Mouse (Mus musculus): ENCODE data around the gene Rwdd3. TPM values are rescaled to one million over a fixed set of nuclear protein-coding genes. Genes with fewer than 3 reads are reported as not detected.

Rwdd3 gene
- total RNA-seq, 2 experiments from 2014 or later, result 6.6 to 7.4 TPM

- peak; percentile 49 for ATAC-seq (replicated peaks; ENCODE audit: poor library complexity, severe bottlenecking)
Measured at GRCm38 (mm10) chr3:121161661-121162060, 9.8 kb downstream of the Rwdd3 start.

- peak; percentile 25 for ATAC-seq (replicated peaks; ENCODE audit: poor library complexity, severe bottlenecking)
Measured at GRCm38 (mm10) chr3:121160424-121160823, 11.1 kb downstream of the Rwdd3 start.

- peak; percentile 68 for ATAC-seq (replicated peaks; ENCODE audit: poor library complexity, severe bottlenecking)
Measured at GRCm38 (mm10) chr3:121159566-121159965, 11.9 kb downstream of the Rwdd3 start.

- ATAC-seq (replicated peaks; ENCODE audit: poor library complexity, severe bottlenecking), result no peak
Measured at GRCm38 (mm10) chr3:121158901-121159351, 12.6 kb downstream of the Rwdd3 start.

GRCm38 (mm10) chr3:121157546-121158330 lies 13.8 kb downstream of the Rwdd3 start:
- ATAC-seq (replicated peaks; ENCODE audit: poor library complexity, severe bottlenecking), result no peak

- no peak for ATAC-seq (replicated peaks; ENCODE audit: poor library complexity, severe bottlenecking)
Measured at GRCm38 (mm10) chr3:121156451-121157186, 14.9 kb downstream of the Rwdd3 start.

- ATAC-seq (replicated peaks; ENCODE audit: poor library complexity, severe bottlenecking), result no peak
Measured at GRCm38 (mm10) chr3:121156043-121156442, 15.5 kb downstream of the Rwdd3 start.

GRCm38 (mm10) chr3:121133937-121134336 lies 37.6 kb downstream of the Rwdd3 start:
- ATAC-seq (replicated peaks; ENCODE audit: poor library complexity, severe bottlenecking), result no peak

- ATAC-seq (replicated peaks; ENCODE audit: poor library complexity, severe bottlenecking), result no peak
Measured at GRCm38 (mm10) chr3:121133039-121133438, 38.5 kb downstream of the Rwdd3 start.

- ATAC-seq (replicated peaks; ENCODE audit: poor library complexity, severe bottlenecking), result no peak
Measured at GRCm38 (mm10) chr3:121127171-121127570, 44.3 kb downstream of the Rwdd3 start.

GRCm38 (mm10) chr3:121126476-121126875 lies 45.0 kb downstream of the Rwdd3 start:
- no peak for ATAC-seq (replicated peaks; ENCODE audit: poor library complexity, severe bottlenecking)

GRCm38 (mm10) chr3:121121072-121121471 lies 50.4 kb downstream of the Rwdd3 start:
- no peak for ATAC-seq (replicated peaks; ENCODE audit: poor library complexity, severe bottlenecking)

- no peak for ATAC-seq (replicated peaks; ENCODE audit: poor library complexity, severe bottlenecking)
Measured at GRCm38 (mm10) chr3:121116590-121116989, 54.9 kb downstream of the Rwdd3 start.

- no peak for ATAC-seq (replicated peaks; ENCODE audit: poor library complexity, severe bottlenecking)
Measured at GRCm38 (mm10) chr3:121116067-121116466, 55.4 kb downstream of the Rwdd3 start.

GRCm38 (mm10) chr3:121111068-121111467 lies 60.4 kb downstream of the Rwdd3 start:
- no peak for ATAC-seq (replicated peaks; ENCODE audit: poor library complexity, severe bottlenecking)

- no peak for ATAC-seq (replicated peaks; ENCODE audit: poor library complexity, severe bottlenecking)
Measured at GRCm38 (mm10) chr3:121110430-121110829, 61.1 kb downstream of the Rwdd3 start.

GRCm38 (mm10) chr3:121107481-121107880 lies 64.0 kb downstream of the Rwdd3 start:
- peak; percentile 32 for ATAC-seq (replicated peaks; ENCODE audit: poor library complexity, severe bottlenecking)

- ATAC-seq (replicated peaks; ENCODE audit: poor library complexity, severe bottlenecking), result no peak; the same call in 1 of the 2 replicates
Measured at GRCm38 (mm10) chr3:121105408-121105708, 66.1 kb downstream of the Rwdd3 start.

Data from granulocyte monocyte progenitor cell, adult 5-6 weeks (primary cell).